Mouse (Mus musculus): ENCODE results near the gene Zfp324.

Zfp324 gene

DNA sequence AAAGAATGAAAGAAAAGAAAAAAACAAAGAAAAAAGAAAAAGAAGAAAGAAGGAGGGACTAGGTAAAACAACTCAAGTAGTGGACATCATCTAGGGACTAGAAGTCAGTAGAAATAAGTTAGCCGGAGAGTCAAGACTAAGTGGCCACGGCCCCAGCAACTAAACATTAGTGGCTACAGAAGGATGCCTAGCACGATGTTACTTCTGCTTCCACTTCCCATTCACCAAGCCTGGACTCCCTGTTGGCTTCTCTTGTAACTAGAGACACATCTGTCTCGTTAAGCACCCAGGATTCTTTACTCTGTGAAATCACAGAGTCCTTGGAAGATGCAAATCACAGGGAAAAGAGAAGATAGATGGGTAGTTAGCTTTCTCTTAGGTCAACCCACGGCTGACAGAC lies 8.1 kb upstream of the Zfp324 start:
- no peak for TF ChIP-seq GATA4 (IDR thresholded peaks at IDR 0.05; ENCODE audit: insufficient replicate concordance, low read length)

DNA sequence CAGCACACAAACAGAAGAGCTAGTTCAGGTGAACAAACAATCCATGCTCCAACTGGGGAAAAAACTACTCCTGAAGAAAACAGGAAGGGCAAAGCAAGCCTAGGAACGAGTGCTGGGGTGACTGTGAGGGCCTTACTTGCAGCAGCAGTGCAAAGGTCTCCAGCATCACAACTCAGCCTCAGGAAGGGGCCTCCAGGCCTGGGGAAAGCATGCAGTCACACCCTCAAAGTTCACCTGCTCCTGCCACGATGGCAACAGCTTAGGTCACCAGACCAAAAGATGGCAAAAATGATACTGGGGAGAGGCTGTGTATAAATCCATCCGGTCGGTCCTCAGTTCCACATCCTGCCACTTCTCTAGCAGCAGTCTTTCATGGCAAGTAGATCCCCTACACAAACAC lies 6.7 kb upstream of the Zfp324 start:
- no peak for TF ChIP-seq GATA4 (IDR thresholded peaks at IDR 0.05; ENCODE audit: insufficient replicate concordance, low read length)

- no peak for TF ChIP-seq GATA4 (IDR thresholded peaks at IDR 0.05; ENCODE audit: insufficient replicate concordance, low read length)
Observed at GRCm38 (mm10) chr7:12959718-12960117, 5.9 kb upstream of the Zfp324 start.

DNA sequence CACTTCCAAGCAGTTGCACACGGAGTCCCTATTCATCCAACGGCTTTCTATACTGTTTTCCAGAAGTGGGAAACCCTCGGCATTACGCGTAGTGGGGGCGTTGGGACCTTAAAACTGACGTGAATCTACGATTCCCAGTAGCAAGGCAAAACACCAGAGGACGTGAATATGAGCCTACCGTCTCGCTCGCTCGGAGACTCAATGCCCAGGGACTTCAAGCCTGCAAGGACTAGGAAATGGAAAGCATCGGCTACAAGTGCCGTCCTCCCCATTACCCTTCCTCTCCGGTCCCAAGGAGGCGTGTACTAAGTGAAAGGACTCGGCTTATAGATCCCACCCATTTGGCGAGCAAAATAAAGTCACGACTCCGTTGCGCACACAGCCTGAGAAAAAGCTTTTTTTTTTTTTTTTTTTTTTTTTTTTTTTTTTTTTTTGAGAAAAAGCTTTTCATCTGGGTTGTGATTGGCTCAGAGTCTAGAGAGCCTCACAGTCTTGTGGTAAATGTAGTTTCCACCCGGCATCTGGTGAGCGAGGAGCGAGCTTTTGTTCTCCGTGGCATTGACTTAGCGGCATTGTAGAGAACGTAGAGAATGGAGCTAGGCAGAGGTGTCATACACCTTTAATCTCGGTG lies 4.0 kb upstream of the Zfp324 start:
- no peak for TF ChIP-seq GATA4 (IDR thresholded peaks at IDR 0.05; ENCODE audit: insufficient replicate concordance, low read length)

GRCm38 (mm10) chr7:12966104-12966845 lies 637 bp downstream of the Zfp324 start:
- TF ChIP-seq GATA4 (IDR thresholded peaks at IDR 0.05; ENCODE audit: insufficient replicate concordance, low read length): no peak

- no peak for TF ChIP-seq GATA4 (IDR thresholded peaks at IDR 0.05; ENCODE audit: insufficient replicate concordance, low read length)
Observed at GRCm38 (mm10) chr7:12970906-12971305, 5.3 kb downstream of the Zfp324 start.

- peak; percentile 5; the same call in 1 of the 2 replicates for TF ChIP-seq GATA4 (IDR thresholded peaks at IDR 0.05; ENCODE audit: insufficient replicate concordance, low read length)
Observed at GRCm38 (mm10) chr7:12977682-12978389, 12.2 kb downstream of the Zfp324 start, which contains the start of gene Zfp446. Zfp446 (plus strand) TSS chr7:12977848.

- no peak for TF ChIP-seq GATA4 (IDR thresholded peaks at IDR 0.05; ENCODE audit: insufficient replicate concordance, low read length)
Observed at GRCm38 (mm10) chr7:12978931-12979722, 13.5 kb downstream of the Zfp324 start.

GRCm38 (mm10) chr7:12979776-12980175 lies 14.1 kb downstream of the Zfp324 start:
- no peak for TF ChIP-seq GATA4 (IDR thresholded peaks at IDR 0.05; ENCODE audit: insufficient replicate concordance, low read length)

GRCm38 (mm10) chr7:12980291-12980690 lies 14.7 kb downstream of the Zfp324 start:
- TF ChIP-seq GATA4 (IDR thresholded peaks at IDR 0.05; ENCODE audit: insufficient replicate concordance, low read length): no peak

DNA sequence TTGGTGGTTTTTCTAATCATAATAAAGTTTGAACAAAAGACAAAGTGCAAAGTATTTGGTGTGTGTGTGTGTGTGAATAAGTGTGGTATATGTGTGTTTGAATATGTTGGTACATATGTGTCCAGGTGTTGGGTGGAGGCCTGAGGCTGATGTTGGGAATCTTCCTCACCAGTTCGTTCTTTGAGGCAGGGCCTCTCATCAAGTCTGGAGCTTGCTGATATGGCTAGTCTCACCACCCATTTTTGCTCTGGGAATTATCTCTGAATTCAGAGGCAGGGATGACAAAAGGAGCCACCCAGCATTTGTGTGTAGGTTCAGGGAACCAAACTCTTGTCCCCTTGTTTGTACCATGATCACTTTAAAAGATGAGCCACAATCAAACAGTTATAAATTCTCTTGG lies 20.1 kb downstream of the Zfp324 start:
- TF ChIP-seq GATA4 (IDR thresholded peaks at IDR 0.05; ENCODE audit: insufficient replicate concordance, low read length): no peak

- TF ChIP-seq GATA4 (IDR thresholded peaks at IDR 0.05; ENCODE audit: insufficient replicate concordance, low read length): no peak
Observed at GRCm38 (mm10) chr7:12986906-12987305, 21.3 kb downstream of the Zfp324 start.

GRCm38 (mm10) chr7:12987409-12988189 lies 22.0 kb downstream of the Zfp324 start:
- no peak for TF ChIP-seq GATA4 (IDR thresholded peaks at IDR 0.05; ENCODE audit: insufficient replicate concordance, low read length)

DNA sequence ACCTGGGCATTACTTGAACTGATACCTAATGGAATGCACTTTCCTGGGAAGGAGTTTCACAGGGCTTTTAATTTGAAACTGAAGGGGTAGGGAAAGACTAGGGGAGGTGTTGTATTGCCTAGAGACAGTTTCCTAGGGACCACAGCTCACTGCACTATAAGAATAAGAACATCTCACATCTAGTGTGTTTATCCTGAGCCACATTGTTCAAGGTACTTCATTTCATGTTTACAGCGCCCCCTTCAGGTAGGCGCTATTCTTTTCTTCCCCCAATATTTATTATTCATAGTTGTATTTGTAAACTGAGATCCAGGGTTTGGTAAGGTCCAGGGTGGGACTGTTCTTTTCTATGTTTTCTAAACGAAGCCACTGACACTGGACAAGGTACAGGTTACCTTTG lies 26.6 kb downstream of the Zfp324 start:
- TF ChIP-seq GATA4 (IDR thresholded peaks at IDR 0.05; ENCODE audit: insufficient replicate concordance, low read length): no peak

Data from liver, adult (tissue).